Mouse (Mus musculus) cerebellum, postnatal 10 days (tissue): ENCODE measurements at regions not wholly inside any gene's neighbourhood (a gene's known extent, or its start where the extent isn't known, plus 50 kb on each side); places are given as distances from the start of the nearest gene placed in this dataset.
A peak's percentile ranks its signal among the peaks of the same experiment; 100 is the strongest.

Source experiments
- DNase-seq, 2 experiments: peaks; one replicate each; pipeline ENCODE4 v3.0.0; 2021; ENCODE audit warnings: mixed read lengths in 2 of 2

DNA sequence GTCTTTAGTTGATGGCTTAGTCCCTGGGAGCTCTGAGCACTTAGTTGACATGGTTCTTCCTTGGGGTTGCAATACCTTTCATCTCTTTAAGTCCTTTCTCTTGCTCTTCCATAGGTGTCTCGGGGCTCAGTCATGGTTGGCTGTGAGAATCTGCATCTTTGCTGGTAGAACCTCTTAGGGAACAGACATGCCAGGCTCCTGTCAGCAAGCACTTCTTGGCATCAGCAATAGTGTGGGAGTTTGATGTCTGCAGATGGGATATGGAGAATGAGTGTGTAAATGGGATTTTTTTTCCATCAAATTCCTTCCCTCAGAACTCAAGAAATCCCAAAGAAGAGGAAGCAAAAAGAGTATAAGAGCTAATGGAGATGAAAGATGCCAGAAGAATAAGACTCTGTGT is 1975.9 kb upstream of the Gm12353 start:
- DNase-seq = no peak

DNA sequence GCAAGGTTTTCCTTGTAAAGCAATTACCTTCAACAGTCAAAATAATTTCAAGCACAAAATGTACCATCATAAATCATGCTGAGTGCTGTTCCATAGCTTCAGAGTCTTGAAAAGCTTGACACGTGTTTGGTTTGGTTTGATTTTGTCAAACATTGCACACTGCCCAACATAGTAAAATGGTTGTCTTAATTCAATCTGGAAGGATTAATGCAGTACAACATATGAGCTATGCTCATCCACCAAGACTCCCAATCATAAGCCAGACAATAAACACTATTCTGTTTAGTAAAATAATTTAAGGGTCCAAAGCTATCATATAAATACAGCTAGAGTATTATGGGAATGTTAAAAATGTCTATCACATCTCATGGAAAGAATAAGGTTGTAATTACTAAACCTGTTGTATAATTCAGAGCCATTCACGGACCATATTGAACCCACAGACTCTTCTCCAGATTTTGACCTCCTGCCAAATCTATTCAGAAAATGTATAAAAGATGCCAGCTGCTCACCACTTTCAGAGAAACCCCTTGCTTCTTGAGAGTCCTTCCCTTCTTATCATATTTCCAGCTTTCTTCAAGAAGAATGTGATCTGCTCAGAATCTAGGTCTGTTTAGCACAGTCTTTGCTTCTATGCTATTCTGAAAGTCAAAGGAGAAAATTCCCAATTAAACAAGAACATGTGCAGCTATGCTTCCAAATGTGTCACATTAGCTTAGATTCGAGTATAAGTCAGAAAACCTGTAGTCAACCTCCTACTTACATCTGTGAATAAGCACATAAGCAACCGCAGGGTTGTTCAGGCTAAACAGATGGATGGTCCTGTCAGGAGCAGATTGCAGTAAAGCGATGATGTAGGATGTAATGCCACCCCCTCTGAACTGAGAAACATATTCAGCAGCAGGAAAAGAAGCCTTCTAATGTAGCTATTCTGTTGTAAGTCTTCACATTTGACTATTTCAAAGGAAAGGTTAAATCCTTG is 1969.4 kb upstream of the Gm12353 start:
- DNase-seq = peak; percentile 16 to 44

DNA sequence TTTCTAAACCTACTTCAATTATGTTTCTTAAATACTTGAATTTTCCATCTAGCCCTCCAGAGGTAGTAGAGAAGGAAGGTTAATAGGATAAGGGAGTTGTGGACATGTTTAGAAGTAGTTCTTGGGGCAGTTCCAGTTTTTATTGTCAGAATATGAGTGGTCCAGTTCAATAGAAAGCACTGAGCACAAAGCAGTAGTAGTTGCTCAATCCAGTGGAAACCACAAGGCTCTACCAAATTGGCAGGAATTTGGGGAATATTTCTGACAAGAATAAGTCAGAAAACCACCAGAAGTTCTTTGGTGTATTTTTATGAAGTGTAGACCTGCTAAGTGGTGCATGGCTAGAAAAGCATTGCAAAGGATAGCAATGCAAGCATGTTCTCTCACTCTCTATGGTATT is 1958.5 kb upstream of the Gm12353 start:
- no peak for DNase-seq

DNA sequence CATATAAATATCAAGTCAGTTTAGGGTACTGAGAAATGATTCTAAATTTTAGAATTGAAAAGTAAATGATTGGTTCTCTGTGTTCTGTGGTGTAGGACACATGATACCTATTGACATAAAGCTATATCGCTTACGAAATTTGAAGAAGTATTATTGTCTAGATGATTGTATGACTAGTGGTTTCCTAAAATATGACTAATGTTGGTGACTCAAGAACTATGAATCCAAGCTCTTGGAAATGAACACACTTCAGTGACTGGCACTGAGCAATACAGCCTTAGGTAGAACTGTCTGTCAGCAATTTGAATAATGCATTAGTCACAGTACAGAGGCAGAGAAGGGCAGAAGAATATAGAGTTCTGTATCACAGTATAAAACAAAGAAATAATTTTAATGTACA is 1955.9 kb upstream of the Gm12353 start:
- DNase-seq = no peak

DNA sequence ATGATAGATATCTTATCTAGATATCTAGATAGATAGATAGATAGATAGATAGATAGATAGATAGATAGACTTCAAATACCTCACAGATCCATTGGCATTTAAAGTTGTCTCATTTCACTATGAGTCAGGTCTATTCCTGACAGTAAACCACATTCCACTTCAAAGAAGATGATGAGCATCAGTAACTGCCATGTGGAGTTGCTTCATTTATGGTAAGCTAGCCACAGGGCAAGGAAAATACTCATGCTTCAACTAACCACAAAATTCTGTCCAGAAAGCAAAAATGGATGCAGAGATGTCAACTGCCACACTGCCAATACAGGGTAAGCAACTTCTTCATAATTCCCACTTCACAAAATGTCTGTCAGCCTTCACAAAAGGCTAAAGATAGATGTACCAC is 1951.7 kb upstream of the Gm12353 start:
- DNase-seq = no peak

DNA sequence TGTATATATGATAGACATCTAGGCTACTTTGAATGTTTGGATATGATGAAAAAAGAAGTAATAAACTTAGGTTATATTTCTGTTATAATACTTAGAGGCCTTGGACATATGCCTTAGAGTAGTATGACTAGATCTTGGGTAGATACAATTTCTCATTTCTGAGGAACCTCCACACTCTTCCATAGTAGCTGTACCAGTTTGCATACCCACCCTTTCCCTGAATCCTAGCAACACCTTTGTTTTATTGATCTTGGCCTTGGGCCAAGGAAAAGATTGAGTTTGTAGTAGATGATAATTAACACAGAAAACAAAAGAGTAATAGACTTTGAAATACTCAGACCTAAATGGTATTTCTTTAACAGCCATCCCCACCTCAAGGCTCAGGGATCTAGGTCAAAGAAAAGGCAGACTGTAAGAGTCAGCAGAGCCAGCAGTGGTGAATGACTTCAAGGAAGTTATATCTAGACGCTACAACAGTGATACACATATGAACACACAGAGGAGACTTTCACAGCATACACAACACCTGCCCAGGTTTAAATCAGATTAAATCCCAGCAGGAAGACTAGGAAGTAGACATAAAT is 1937.9 kb upstream of the Gm12353 start:
- DNase-seq = no peak
